ENCODE assay signal across 8 mouse cellular contexts in the genomic region with DNA sequence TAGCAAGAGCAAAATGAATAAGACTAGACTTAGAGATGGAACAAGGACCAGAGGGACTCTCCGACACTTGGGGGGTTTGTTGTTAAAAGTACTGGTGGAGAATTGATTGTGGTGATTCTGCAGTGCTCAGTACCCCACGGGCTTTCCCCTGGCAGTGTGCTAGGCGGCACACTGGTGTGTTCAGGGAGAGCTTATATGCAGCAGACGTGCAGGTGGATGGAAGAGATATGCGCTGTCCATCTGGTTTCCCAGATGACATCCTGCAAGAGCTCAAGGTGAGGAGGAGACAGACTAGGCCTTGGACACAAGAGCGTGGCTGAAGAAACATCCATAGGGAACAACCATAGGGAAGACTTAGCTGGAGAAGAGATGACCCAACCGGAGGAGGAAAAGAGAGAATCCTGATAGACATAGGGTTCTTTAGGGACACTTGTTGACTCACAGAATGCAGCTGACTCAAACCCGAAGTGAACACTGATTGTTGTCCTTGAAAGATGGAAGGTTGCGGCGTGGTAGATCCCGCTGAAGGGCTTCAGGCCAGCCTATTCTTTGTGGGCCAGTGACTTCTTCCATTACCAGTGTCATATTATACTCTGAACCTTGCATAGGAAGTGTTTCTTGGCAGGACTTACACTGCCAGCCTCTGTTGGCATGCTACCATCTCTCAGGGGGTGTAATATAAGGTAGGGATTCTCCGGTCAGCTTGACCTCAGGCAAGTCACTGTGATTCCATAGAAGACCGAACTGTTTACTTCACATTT. TPM values are rescaled to one million over a fixed set of nuclear protein-coding genes. Genes with fewer than 3 reads are reported as not detected.
DNase-seq lines count a peak whose midpoint lies in the region; ATAC-seq lines count a peak whose summit lies in the region.

No protein-coding gene starts in this region.

- peak overlapping the region; percentile 86 for H3K4me2 ChIP-seq in embryonic facial prominence, embryonic 15.5 days (replicated peaks)
- peak overlapping the region; percentile 73 for H3K4me2 ChIP-seq in intestine, embryonic 14.5 days (ENCODE audit: low read length)
- H3K4me2 ChIP-seq in midbrain, embryonic 11.5 days, result peak overlapping the region; percentile 98

- H3K4me3 ChIP-seq in embryonic facial prominence, embryonic 15.5 days (replicated peaks), result peak overlapping the region; percentile 78
- H3K4me3 ChIP-seq in intestine, embryonic 14.5 days (ENCODE audit: low read depth, low read length), result peak overlapping the region; percentile 78
- peak overlapping the region; percentile 83 for H3K4me3 ChIP-seq in midbrain, embryonic 11.5 days (ENCODE audit: low read depth, low read length)

- H3K4me1 ChIP-seq in embryonic facial prominence, embryonic 15.5 days, result peaks cover 25% of the 10 kb centered on the region
- H3K4me1 ChIP-seq in intestine, embryonic 14.5 days (replicated peaks; ENCODE audit: control insufficient read depth, insufficient read depth, low read length), result peaks cover 12% of the 10 kb centered on the region
- peaks cover 9% of the 10 kb centered on the region for H3K4me1 ChIP-seq in midbrain, embryonic 11.5 days (ENCODE audit: control insufficient read depth, insufficient read depth, low read length)

- no peak for DNase-seq in cerebellum, postnatal 4 days (ENCODE audit: low spot score in 2 of 2)
- DNase-seq in NIH3T3 (ENCODE audit: low read depth), result peak; percentile 12
- no peak for DNase-seq in intestine, embryonic 14.5 days (ENCODE audit: low spot score)
- no peak for DNase-seq in midbrain, embryonic 11.5 days (ENCODE audit: low spot score, missing footprints)
- no peak for DNase-seq in layer of hippocampus, postnatal 10 days (ENCODE audit: low spot score in 2 of 2)
- no peak for DNase-seq in layer of hippocampus, adult 9-11 months

- H3K9me3 ChIP-seq in embryonic facial prominence, embryonic 15.5 days (replicated peaks), result no peaks in the 10 kb centered on the region
- no peaks in the 10 kb centered on the region for H3K9me3 ChIP-seq in intestine, embryonic 14.5 days (ENCODE audit: control insufficient read depth, low read length)
- no peaks in the 10 kb centered on the region for H3K9me3 ChIP-seq in midbrain, embryonic 11.5 days (ENCODE audit: control insufficient read depth, low read length)

- 80% methylated on average over 13 of the region's 13 CpGs for WGBS in embryonic facial prominence, embryonic 15.5 days
- 78% methylated on average over 13 of the region's 13 CpGs for WGBS in intestine, embryonic 14.5 days
- WGBS in midbrain, embryonic 11.5 days, result 83% methylated on average over 13 of the region's 13 CpGs

- H3K9ac ChIP-seq in embryonic facial prominence, embryonic 15.5 days, result peak overlapping the region; percentile 53
- peak overlapping the region; percentile 97 for H3K9ac ChIP-seq in intestine, embryonic 14.5 days (ENCODE audit: low read length)
- peak overlapping the region; percentile 97 for H3K9ac ChIP-seq in midbrain, embryonic 11.5 days (ENCODE audit: low read length)

- no peaks in the 10 kb centered on the region for H3K27me3 ChIP-seq in embryonic facial prominence, embryonic 15.5 days
- H3K27me3 ChIP-seq in intestine, embryonic 14.5 days (replicated peaks; ENCODE audit: control insufficient read depth, insufficient read depth, low read length), result no peaks in the 10 kb centered on the region
- no peaks in the 10 kb centered on the region for H3K27me3 ChIP-seq in midbrain, embryonic 11.5 days (ENCODE audit: control insufficient read depth, insufficient read depth, low read length)

- peak; percentile 29; the same call in 1 of the 2 replicates for ATAC-seq in cerebellum, adult (ENCODE audit: insufficient number of reproducible peaks, low FRiP score, low TSS enrichment)
- no peak for ATAC-seq in embryonic facial prominence, embryonic 15.5 days (ENCODE audit: insufficient number of reproducible peaks, low FRiP score, low TSS enrichment, low read depth)
- ATAC-seq in intestine, embryonic 14.5 days (replicated peaks; ENCODE audit: low FRiP score, low TSS enrichment, low read depth), result 0 out of 2 replicates have a peak, but pooled peaks have one; percentile 6
- peak; percentile 49 for ATAC-seq in midbrain, embryonic 11.5 days (ENCODE audit: low FRiP score)

- H3K27ac ChIP-seq in embryonic facial prominence, embryonic 15.5 days (replicated peaks), result peak overlapping the region; percentile 94
- no peak overlapping the region for H3K27ac ChIP-seq in intestine, embryonic 14.5 days (ENCODE audit: low read depth)
- no peak overlapping the region for H3K27ac ChIP-seq in midbrain, embryonic 11.5 days (ENCODE audit: low read depth, low read length)

- peaks cover 21% of the 10 kb centered on the region for H3K36me3 ChIP-seq in embryonic facial prominence, embryonic 15.5 days
- peaks cover 22% of the 10 kb centered on the region for H3K36me3 ChIP-seq in intestine, embryonic 14.5 days (ENCODE audit: control insufficient read depth, insufficient read depth, low read length)
- peaks cover 16% of the 10 kb centered on the region for H3K36me3 ChIP-seq in midbrain, embryonic 11.5 days (ENCODE audit: control insufficient read depth, insufficient read depth, low read length)

RNA-seq across cellular contexts. Expression of a gene that starts 0.9 kb away (rescaled TPM):
- 267 and 372 TPM in 2 replicates for polyA plus RNA-seq in embryonic facial prominence, embryonic 15.5 days (2015; fragmentation: Nextera tagmentation; extraction: Ambion mirVana)
- polyA plus RNA-seq in intestine, embryonic 14.5 days (2014; fragmentation: Nextera tagmentation; extraction: Ambion mirVana), result 2.2 and 2.6 TPM in 2 replicates
- 0.40 and 0.80 TPM in 2 replicates for polyA plus RNA-seq in midbrain, embryonic 11.5 days (2014; fragmentation: Nextera tagmentation; extraction: Ambion mirVana)
- 1 to 10 TPM in 1 of 2 experiments, under 1 TPM in 1; 0.67 to 2.0 TPM for total RNA-seq in layer of hippocampus, postnatal 10 days (2021)

RNA-seq across cellular contexts. Expression of a gene that starts 9.5 kb away (rescaled TPM):
- 394 and 407 TPM in 2 replicates for polyA plus RNA-seq in embryonic facial prominence, embryonic 15.5 days (2015; fragmentation: Nextera tagmentation; extraction: Ambion mirVana)
- 330 and 367 TPM in 2 replicates for polyA plus RNA-seq in intestine, embryonic 14.5 days (2014; fragmentation: Nextera tagmentation; extraction: Ambion mirVana)
- 243 and 258 TPM in 2 replicates for polyA plus RNA-seq in midbrain, embryonic 11.5 days (2014; fragmentation: Nextera tagmentation; extraction: Ambion mirVana)
- total RNA-seq in layer of hippocampus, postnatal 10 days (2021), result 100 to 1,000 TPM; 424 to 481 TPM

RNA-seq across cellular contexts. Expression of a gene that starts 10.4 kb away (rescaled TPM):
- 1.3 and 1.8 TPM in 2 replicates for polyA plus RNA-seq in embryonic facial prominence, embryonic 15.5 days (2015; fragmentation: Nextera tagmentation; extraction: Ambion mirVana)
- polyA plus RNA-seq in intestine, embryonic 14.5 days (2014; fragmentation: Nextera tagmentation; extraction: Ambion mirVana), result 0.23 and 0.55 TPM in 2 replicates
- polyA plus RNA-seq in midbrain, embryonic 11.5 days (2014; fragmentation: Nextera tagmentation; extraction: Ambion mirVana), result 0.19 and 0.37 TPM in 2 replicates
- 1 to 10 TPM; 4.7 to 5.4 TPM for total RNA-seq in layer of hippocampus, postnatal 10 days (2021)

RNA-seq across cellular contexts. Expression of a gene that starts 38.8 kb away (rescaled TPM):
- polyA plus RNA-seq in embryonic facial prominence, embryonic 15.5 days (2015; fragmentation: Nextera tagmentation; extraction: Ambion mirVana), result 50.6 and 66.2 TPM in 2 replicates
- polyA plus RNA-seq in intestine, embryonic 14.5 days (2014; fragmentation: Nextera tagmentation; extraction: Ambion mirVana), result 35.8 and 41.0 TPM in 2 replicates
- 28.6 and 28.7 TPM in 2 replicates for polyA plus RNA-seq in midbrain, embryonic 11.5 days (2014; fragmentation: Nextera tagmentation; extraction: Ambion mirVana)
- 10 to 100 TPM; 26.9 to 40.4 TPM for total RNA-seq in layer of hippocampus, postnatal 10 days (2021)

RNA-seq across cellular contexts. Expression of a gene that starts 43.9 kb away (rescaled TPM):
- 10.1 and 12.1 TPM in 2 replicates for polyA plus RNA-seq in embryonic facial prominence, embryonic 15.5 days (2015; fragmentation: Nextera tagmentation; extraction: Ambion mirVana)
- 13.7 and 14.4 TPM in 2 replicates for polyA plus RNA-seq in intestine, embryonic 14.5 days (2014; fragmentation: Nextera tagmentation; extraction: Ambion mirVana)
- 12.5 and 14.3 TPM in 2 replicates for polyA plus RNA-seq in midbrain, embryonic 11.5 days (2014; fragmentation: Nextera tagmentation; extraction: Ambion mirVana)
- 1 to 10 TPM; 4.8 to 5.2 TPM for total RNA-seq in layer of hippocampus, postnatal 10 days (2021)

Comparison
In these comparisons a context has a peak if more than half of its experiments do, and no peak if none do; other contexts are left out.
1. RNA of a gene that starts 0.9 kb away (polyA plus RNA-seq): 267 to 372 TPM in embryonic facial prominence, embryonic 15.5 days; 2.2 to 2.6 TPM in intestine, embryonic 14.5 days and 0.40 to 0.80 TPM in midbrain, embryonic 11.5 days; every median in the first group is over 10 times any median in the second.
2. Peak in every context shown above with its lines, with median percentiles within 50 percentile points of each other: H3K4me2 ChIP-seq, H3K4me3 ChIP-seq and H3K9ac ChIP-seq.